Mouse (Mus musculus) lung, postnatal 14 days (tissue): ENCODE results near the gene Il17rd.

Source experiments
- DNase-seq: peaks from one replicate; pipeline ENCODE4 v3.0.0; 2021

The Il17rd gene

DNA sequence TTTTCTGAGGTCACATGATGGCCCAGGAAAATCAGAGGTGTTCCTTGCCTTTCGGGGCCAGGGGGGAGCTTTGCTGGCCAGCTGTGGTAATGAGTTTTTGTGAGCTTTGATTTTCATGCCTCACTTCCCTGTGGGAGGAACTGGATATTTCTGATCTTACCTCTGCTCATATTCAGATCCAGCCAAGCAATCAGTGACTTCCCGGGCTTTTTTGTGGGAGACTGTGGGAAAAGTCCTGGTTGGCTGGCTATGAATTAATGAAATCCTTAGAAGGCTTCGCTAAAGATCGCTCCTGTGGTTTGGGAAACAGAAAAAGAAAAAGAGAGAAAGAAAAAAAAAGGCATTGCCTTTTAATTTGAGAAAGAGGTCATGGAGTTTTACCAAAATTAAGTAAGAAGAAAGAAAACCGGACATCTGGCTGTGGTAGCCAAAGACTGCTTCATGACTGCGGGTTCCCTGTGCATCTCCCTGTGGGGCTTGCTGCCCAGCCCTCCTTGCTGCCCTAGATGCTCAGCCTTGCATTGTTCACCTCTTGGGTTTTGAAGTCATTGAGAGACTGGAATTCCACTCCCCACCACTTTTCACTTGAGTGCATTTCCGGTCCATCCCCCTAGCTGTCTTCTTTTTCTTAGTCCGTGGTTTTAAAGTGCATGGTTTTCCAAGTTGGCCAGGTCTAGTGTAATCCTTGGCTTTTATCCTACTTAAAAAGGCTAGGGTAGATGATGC lies 9.7 kb downstream of the Il17rd start:
- no peak for DNase-seq

DNA sequence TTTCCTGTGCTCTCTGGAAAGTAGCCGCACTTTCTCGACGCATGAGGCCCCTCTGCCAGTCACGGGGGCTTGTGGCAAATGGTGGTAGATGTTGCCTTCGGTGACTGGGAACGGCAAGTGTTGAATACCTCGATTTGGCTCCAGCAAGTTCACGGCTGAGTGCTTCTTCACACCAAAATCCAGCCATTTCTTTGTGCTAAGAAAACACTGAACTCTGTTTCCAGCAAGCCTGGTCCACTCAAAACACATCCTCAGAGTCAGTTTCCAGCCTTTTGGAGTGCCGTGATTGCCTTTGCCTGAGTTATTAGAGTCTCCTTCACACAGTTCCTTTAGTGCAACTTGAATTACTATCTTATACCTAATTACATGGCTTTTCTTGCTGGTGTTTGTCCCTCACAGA lies 11.3 kb downstream of the Il17rd start:
- DNase-seq = no peak

DNA sequence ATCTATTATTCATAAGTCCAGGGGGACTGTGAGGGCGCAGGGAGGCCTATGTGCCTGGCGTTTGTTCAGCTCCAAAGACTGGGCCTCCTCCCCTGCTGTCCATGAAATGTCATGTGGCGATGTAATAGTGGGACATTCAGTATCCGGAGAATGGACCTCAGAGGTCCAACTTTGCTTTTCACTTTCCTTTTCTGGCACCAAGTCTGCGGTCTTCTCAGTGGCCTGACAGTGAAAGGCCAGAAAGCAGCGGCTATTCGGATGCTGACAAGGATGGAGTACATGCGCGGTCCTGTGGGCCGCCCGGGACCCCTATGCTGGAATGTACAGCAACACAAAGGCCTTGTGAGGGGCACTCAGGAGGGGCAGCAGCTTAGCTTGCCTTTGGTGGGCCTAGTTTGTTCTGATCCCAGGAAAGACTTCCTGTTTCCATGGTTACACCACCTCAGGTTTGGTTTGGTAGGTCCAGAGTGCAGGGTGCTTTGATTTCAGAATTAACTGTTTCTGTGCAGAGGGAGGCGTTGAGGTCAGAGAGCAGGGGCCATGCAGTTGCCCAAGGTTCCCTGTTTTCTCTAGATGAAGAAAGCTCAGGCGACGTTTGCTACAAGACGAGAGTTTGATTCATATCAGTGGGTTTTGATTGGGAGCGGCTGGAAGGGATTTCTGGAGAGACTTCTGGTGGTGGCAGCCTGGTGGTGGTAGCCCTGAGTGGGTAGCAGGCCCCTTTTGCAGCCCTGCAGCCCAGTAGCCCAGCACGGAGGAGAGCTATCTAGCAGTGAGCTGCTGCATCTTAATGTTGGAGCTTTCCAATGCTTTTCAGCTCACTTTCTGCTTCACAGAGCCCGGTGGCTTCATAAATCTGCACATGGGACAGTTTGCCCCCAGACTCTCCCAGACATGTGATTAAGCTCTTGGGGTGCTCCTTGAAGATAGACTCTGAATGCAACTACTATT lies 12.1 kb downstream of the Il17rd start:
- no peak for DNase-seq

- no peak for DNase-seq
These were observed 12.8 kb downstream of the Il17rd start for GRCm38 (mm10) chr14:27051511-27051895.

DNA sequence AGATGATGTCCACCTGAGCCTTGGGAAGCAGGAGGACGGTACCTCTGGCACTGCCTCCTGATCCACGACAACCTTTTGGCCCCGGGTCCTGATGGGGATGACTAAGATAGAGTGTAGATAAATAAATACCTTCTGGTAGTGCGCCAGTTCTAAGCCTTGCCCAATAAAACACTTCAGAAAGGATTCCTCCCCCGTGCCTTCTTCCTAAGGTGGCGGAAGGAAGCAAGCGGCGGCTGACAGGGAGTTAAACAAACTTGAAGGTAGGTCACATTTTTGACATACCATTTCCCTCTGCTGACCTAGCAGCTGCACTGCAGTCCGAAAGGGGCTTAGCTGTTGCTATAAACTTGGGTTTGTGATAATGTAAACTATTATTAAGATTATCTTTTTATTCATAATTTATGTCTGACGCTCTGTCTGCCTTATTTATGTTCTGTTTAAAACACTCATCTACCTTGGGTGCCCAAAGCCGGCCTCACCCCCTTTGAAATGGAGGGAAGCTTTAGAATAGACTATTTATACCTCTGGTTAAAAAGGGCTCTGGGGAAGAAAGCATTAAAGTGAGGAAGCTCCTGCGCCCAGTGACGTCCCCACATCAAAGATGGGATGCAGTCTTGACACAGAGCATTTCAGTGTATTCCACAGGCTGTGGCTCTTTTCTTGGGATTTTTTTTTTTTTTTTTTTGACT lies 19.9 kb downstream of the Il17rd start:
- no peak for DNase-seq

GRCm38 (mm10) chr14:27059224-27059558 lies 20.4 kb downstream of the Il17rd start:
- DNase-seq = no peak

DNA sequence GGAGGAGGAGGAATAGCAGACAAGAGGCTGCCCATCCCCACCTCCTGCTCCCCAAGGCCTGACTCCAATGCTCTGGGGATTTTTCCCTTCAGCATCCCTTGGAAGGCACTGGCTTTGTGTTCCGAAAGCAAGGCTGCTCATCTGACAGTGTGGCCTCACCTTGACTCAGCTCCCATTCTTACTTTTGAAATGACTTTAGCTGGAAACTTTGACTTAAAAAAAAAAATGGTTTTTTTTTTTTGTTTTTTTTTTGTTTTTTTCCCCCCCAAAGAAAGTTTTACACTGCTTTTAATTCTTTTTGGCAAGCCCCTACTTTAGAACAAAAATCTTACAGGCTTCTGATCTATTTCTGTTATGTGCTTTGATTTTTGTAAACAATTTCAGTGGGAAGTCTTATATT lies 24.6 kb downstream of the Il17rd start:
- no peak for DNase-seq

DNA sequence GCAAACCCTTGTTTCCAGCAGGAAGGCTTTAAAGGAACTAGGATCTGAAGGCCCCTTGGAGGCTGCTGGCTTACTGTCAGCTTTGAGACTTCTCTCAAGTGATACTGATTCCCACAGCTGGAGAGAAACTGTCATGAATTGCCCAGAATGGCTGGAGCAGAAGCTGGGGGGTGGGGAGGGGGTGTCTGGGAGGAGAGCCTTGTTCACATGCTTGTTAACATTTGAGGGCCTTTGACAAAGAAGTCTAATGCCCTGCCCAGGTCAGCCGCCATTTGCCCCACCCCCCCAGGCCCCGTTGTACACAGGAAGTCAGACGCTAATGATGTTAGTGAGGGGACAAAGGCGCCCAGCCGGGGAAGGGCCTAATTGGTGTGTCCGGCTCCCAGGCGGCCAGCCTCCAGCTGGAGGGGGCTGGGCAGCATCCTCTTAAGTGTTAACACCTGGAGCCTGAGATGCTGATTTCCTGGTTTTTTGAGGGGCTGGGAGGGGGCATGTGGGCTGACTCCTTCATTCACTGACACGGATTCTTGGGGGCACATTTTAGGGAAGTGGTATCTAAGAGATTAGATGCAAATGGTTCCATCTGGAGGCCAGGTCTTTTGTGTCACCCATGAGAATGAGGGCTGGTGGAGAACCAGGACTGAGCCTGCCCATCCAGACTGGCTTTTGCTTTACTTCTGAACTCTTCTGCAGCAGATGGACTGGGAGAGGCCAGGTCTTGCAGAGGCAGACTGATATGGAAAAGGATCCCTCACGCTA lies 27.6 kb downstream of the Il17rd start:
- DNase-seq = no peak

- no peak for DNase-seq
These were observed 29.1 kb downstream of the Il17rd start for GRCm38 (mm10) chr14:27067866-27068271.

DNA sequence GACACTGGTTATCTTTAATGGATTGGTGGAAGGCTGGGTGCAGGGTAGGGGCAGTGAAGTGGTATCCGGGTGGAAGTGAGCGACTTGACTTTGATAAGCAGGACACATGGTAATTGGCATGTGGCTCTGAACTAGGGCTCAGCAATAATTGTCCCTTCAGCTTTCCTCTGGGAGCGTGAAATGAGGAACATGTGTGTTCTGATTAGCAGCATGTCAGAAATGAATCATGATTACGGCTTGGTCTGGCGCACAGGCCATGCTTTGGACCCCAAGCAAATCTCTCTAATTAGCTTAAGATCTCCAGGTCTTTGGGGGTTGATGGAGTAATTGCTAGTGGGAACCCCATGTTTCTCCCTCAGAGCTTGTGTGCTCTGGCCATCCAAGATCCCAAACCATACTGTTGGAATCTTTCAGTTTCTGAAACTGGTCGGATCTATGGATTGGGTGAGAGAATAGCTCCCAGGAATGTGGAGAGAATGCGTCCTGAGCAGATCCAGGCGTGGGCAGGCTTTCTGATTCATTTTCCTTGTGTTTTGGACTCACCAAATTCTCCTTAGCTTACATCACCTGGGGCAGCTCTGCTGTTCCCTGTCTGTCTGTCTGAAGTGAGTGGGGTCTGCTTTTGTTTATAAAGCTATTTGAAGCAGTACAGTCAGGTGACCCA lies 30.8 kb downstream of the Il17rd start:
- DNase-seq = no peak

DNA sequence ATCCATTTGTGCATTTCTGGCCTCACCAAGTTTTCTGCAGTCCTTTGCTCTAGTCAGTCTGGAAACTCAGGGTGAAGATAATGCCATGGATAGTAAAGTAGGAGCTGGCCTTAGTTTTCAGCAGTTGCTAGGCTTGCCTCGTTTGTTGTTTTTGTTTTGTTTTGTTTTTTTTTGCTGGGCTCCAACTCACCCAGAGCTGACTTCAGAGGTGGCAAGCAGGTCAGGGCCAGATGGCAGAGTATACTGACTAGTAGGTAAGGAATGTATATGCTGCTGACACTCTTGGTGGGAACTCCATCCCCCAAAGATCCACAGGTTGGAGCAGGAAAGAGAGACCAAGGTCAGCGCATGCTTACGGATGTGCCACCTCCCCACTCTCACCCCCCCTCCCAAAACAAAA lies 31.4 kb downstream of the Il17rd start:
- DNase-seq = no peak

- no peak for DNase-seq
These were observed 32.0 kb downstream of the Il17rd start for GRCm38 (mm10) chr14:27070758-27071157.

- no peak for DNase-seq
These were observed 33.2 kb downstream of the Il17rd start for GRCm38 (mm10) chr14:27071985-27072384.

DNA sequence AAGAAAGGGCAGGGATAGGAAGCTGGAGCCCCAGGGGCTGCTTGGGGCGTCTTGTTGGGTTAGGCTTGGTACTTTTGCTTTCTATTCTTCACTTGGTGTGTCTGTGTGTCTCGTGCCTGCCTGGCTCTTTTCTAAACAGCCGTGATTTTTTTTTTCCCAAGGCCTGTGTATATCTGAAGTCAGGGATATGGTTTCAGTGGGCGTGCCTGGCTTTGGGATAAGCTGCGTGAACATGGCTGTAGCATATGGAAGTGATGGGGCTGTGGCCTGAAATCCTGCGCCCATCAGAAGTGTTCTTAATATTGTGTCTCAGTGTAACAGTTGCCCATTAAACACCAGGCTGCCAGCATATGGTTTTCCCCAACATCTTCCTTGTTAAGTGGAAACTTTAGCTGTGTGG lies 36.3 kb downstream of the Il17rd start:
- DNase-seq = no peak

GRCm38 (mm10) chr14:27075909-27076521 lies 37.3 kb downstream of the Il17rd start:
- no peak for DNase-seq

DNA sequence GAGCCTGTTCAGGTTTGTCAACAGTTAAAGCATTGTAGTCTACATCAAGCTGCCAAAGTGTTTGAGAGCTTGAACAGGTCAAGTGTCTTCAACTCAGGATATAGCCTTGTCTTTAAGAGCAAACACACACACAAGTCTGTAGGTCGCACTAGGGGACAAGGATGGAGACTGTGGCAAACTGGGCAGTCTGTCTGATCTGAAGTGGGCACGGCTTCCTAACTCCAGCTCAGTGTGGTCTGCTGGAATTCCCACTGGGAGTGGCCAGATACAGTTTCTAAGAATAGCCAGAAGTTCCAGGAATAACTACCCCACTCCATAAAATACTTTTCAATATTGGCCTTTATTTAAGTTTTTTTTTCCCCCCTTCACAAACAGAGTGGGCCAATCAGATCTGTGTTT lies 37.8 kb downstream of the Il17rd start:
- DNase-seq = no peak

- no peak for DNase-seq
These were observed 43.0 kb downstream of the Il17rd start for GRCm38 (mm10) chr14:27081536-27082275.

DNA sequence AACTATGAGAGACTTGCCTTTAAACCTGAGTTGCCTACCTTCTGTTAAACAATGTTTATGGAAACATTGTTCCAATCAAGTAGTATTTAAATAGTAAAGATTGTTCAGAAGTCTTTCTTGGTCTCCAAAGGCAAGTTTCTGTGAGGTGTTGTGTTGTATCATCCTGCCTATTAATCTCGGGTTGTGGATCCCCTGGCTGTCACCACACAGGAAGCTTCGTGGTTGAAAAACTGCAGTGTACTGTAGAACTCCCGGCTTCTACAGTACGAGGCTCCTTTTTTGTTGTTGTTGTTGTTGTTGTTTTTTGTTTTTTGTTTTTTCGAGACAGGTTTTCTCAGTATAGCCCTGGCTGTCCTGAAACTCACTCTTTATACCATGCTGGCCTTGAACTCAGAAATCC lies 46.7 kb downstream of the Il17rd start:
- DNase-seq = no peak

DNA sequence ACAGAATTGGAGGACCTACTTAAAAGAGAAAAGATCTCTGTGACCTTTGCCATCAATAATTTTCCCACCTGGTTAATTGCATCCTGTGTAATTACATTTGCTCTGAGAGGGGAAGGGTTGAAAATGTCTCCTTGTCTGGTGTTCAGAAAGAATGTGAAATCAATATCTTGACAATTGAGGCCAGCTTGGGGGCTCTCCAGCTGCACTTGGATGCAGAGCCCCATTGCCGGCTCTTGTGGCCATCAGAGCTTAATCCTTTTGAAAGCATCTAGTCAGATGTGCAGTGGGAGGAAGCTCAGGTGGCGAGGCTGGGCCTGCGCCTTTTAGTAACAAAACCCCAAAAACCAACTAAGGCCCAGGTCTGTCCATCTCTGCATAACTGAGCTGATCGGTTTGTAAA lies 47.3 kb downstream of the Il17rd start:
- no peak for DNase-seq

DNA sequence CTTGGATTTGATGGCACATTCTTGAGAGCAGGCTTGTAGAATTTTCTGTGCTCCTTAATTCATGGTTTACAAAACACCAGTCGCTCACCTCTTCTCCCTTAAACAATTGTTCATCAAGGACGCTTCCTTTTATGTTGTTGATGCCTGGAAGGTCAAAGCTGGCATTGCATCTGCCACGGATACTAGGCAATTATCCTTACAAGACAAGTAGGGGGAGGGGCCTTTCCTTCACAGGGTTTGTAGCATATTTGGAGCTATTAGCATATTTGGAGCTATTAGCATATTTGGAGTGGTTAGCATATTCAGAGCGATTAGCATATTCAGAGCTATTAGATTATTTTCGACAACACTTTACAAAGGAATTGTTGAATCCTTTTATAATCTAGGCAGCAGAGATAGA lies 55.5 kb downstream of the Il17rd start:
- no peak for DNase-seq

DNA sequence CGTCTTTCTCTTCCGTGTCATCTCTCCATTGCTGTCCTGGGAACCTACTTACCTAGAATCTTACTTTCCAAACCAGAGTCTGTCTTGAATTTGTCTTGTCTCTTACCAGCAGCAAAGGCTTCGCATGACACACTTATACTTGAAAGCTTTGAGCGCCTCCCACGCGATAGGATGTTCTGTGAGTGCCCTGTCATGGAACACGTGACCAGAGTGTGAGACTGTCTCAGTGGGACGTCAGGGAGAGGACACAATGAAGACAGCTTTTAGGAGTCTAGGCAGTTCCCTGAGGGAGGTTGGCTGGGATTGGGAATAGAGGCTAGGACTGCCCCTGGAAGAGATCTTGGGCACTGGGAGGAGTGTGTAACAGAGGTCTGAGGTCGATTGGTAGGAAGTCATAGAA lies 57.4 kb downstream of the Il17rd start:
- no peak for DNase-seq
